In genomic region chr7:65782024-65782423, GRCm38 (mm10) we compare ENCODE assay signal across 16 mouse cellular contexts.
A peak's percentile ranks its signal among the peaks of the same experiment; 100 is the strongest.
DNase-seq lines count a peak whose midpoint lies in the region; ATAC-seq lines count a peak whose summit lies in the region.
"Had no signal": no experiment of that assay in that cellular context is flagged by ENCODE, and none has a peak within 500 bp of the region (broad histone marks: within the 10 kb centered on the region; RNA-seq: fewer than 3 reads in every experiment).

No protein-coding gene starts in this region.

- intact Hi-C loops in gastrocnemius, postnatal 36 days (cut with DNase I), result no loop called here

- no peaks in the 10 kb centered on the region for H3K9me3 ChIP-seq in hindbrain, embryonic 12.5 days (replicated peaks)
- H3K9me3 ChIP-seq: liver, embryonic 15.5 days; midbrain, embryonic 10.5 days had no signal

- no peak for ATAC-seq in hindbrain, embryonic 12.5 days (ENCODE audit: low FRiP score)

- H3K36me3 ChIP-seq in hindbrain, embryonic 12.5 days, result no peaks in the 10 kb centered on the region
- H3K36me3 ChIP-seq: liver, embryonic 15.5 days; midbrain, embryonic 10.5 days had no signal

- no peaks in the 10 kb centered on the region for H3K27me3 ChIP-seq in hindbrain, embryonic 12.5 days

- H3K4me1 ChIP-seq in hindbrain, embryonic 12.5 days, result no peaks in the 10 kb centered on the region
- H3K4me1 ChIP-seq: liver, embryonic 15.5 days had no signal

- no peak overlapping the region for H3K4me3 ChIP-seq in hindbrain, embryonic 12.5 days
- H3K4me3 ChIP-seq: liver, embryonic 15.5 days; midbrain, embryonic 10.5 days; myocyte had no signal

- 88% methylated on average over 7 of the region's 7 CpGs for WGBS in hindbrain, embryonic 12.5 days

- no peak overlapping the region for H3K9ac ChIP-seq in hindbrain, embryonic 12.5 days
- H3K9ac ChIP-seq: liver, embryonic 15.5 days had no signal

- peak; percentile 50 for DNase-seq in gastrocnemius, adult 18-20 months (ENCODE audit: low spot score)
- DNase-seq in gastrocnemius, postnatal 36 days, result no peak
- peak; percentile 38 to 48 for DNase-seq in lung, adult 18-20 months
- no peak for DNase-seq in lung, postnatal 14 days
- DNase-seq in fibroblast of lung, adult 2 months (ENCODE audit: low read depth), result peak; percentile 69
- DNase-seq in skeletal muscle tissue, adult 2 months (ENCODE audit: low read depth, low spot score), result peak; percentile 18
- no peak for DNase-seq in thymus, postnatal 0 days (ENCODE audit: low spot score)
- DNase-seq: cerebellum, adult 8-10 months; kidney, adult 18-20 months; kidney, postnatal 4 days; right cerebral cortex, postnatal 25 days; thymus, postnatal 14 days had no signal

- H3K4me2 ChIP-seq in hindbrain, embryonic 12.5 days (replicated peaks), result no peak overlapping the region
- H3K4me2 ChIP-seq: liver, embryonic 15.5 days had no signal

- H3K27ac ChIP-seq in hindbrain, embryonic 12.5 days, result no peak overlapping the region
- H3K27ac ChIP-seq: liver, embryonic 15.5 days; midbrain, embryonic 10.5 days had no signal

Comparison
In these comparisons a context has a peak if more than half of its experiments do, and no peak if none do; other contexts are left out.
1. DNase-seq: peak in gastrocnemius, adult 18-20 months (single experiment), lung, adult 18-20 months (2 of 2), fibroblast of lung, adult 2 months (single experiment) and skeletal muscle tissue, adult 2 months (single experiment); none in gastrocnemius, postnatal 36 days (0 of 2), lung, postnatal 14 days (single experiment) and thymus, postnatal 0 days (single experiment).